Mouse (Mus musculus) kidney, postnatal 0 days (tissue): ENCODE measurements at regions not wholly inside any gene's neighbourhood (a gene's known extent, or its start where the extent isn't known, plus 50 kb on each side); places are given as distances from the start of the nearest gene placed in this dataset.

Source experiments
- ATAC-seq: fragments of 200-750 bp; cut with Nextera tagmentation; replicated peaks from 2 replicates; pipeline ENCODE4 v1.8.0; 2017; ENCODE audit warnings: low read depth, moderate number of reproducible peaks, moderate TSS enrichment, moderate library complexity; ENCODE audit not compliant: low FRiP score
- DNase-seq: peaks from one replicate; pipeline ENCODE4 v3.0.0-alpha.2; 2016; ENCODE audit warnings: low spot score
- H3K27ac ChIP-seq: fragments of 300-500 bp; sonication (generic); 2 replicates; pipeline ENCODE4 v1.5.1; 2014; ENCODE audit warnings: mild to moderate bottlenecking
- H3K27me3 ChIP-seq: fragments of 300-500 bp; sonication (generic); 2 replicates; pipeline ENCODE4 v1.6.1; 2014; ENCODE audit warnings: low read length, mixed read lengths; ENCODE audit not compliant: insufficient read depth
- H3K36me3 ChIP-seq: fragments of 300-500 bp; sonication (generic); 2 replicates; pipeline ENCODE4 v1.6.1; 2014; ENCODE audit warnings: low read length, mixed read lengths; ENCODE audit not compliant: insufficient read depth
- H3K4me1 ChIP-seq: fragments of 300-500 bp; sonication (generic); replicated peaks from 2 replicates; pipeline ENCODE4 v1.6.1; 2014; ENCODE audit warnings: antibody characterized with exemption, low read length, mixed read lengths; ENCODE audit not compliant: insufficient read depth
- H3K4me2 ChIP-seq: fragments of 300-500 bp; sonication (generic); 2 replicates; pipeline ENCODE4 v1.6.1; 2014; ENCODE audit warnings: mild to moderate bottlenecking, low read length, moderate library complexity, mixed read lengths
- H3K4me3 ChIP-seq: fragments of 300-500 bp; sonication (generic); replicated peaks from 2 replicates; pipeline ENCODE4 v1.5.1; 2014; ENCODE audit warnings: low read depth, low read length
- H3K9ac ChIP-seq: fragments of 300-500 bp; sonication (generic); 2 replicates; pipeline ENCODE4 v1.6.1; 2014; ENCODE audit warnings: low read depth, low read length
- H3K9me3 ChIP-seq: fragments of 300-500 bp; sonication (generic); replicated peaks from 2 replicates; pipeline ENCODE4 v1.6.1; 2016; ENCODE audit warnings: low read length, inconsistent platforms, mixed read lengths
- CTCF ChIP-seq: IDR thresholded peaks from 2 replicates; pipeline ENCODE4 v1.5.1; 2016; ENCODE audit warnings: antibody characterized with exemption, low read depth, mild to moderate bottlenecking, moderate library complexity
- WGBS: fragments of 180-500 bp; shearing (Covaris S2); extraction: QIAGEN DNeasy Blood & Tissue Kit; methylation state at CpG from one replicate; pipeline ENCODE4 v1.1.7; 2014; 5-methylcytosine and 5-hydroxymethylcytosine counted together

GRCm38 (mm10) chr13:78717686-78718431, 518.3 kb upstream of the Nr2f1 start:
- Histone ChIP-seq H3K4me2 (no peak overlapping the region), H3K4me1 (no peaks in the 10 kb centered on the region), H3K9me3 (no peaks in the 10 kb centered on the region), H3K4me3 (no peak overlapping the region), H3K27ac (no peak overlapping the region), H3K36me3 (no peaks in the 10 kb centered on the region), H3K27me3 (no peaks in the 10 kb centered on the region), H3K9ac (no peak overlapping the region)
- 72% methylated on average over 4 of the region's 4 CpGs for WGBS
- no peak for TF ChIP-seq CTCF
- no peak for ATAC-seq
- no peak for DNase-seq

GRCm38 (mm10) chr13:78717159-78717558, 517.6 kb upstream of the Nr2f1 start:
- Histone ChIP-seq H3K36me3 (no peaks in the 10 kb centered on the region), H3K27me3 (no peaks in the 10 kb centered on the region), H3K4me1 (no peaks in the 10 kb centered on the region), H3K4me2 (no peak overlapping the region), H3K4me3 (no peak overlapping the region), H3K9me3 (no peaks in the 10 kb centered on the region), H3K27ac (no peak overlapping the region), H3K9ac (no peak overlapping the region)
- ATAC-seq (no peak), DNase-seq (no peak)
- 91% methylated on average over 1 of the region's 1 CpGs for WGBS
- TF ChIP-seq CTCF, result no peak

- 82% methylated on average over 1 of the region's 1 CpGs for WGBS
- no peaks in the 10 kb centered on the region for H3K27me3 ChIP-seq
- no peak overlapping the region for H3K4me2 ChIP-seq
- H3K4me3 ChIP-seq, result no peak overlapping the region
- no peaks in the 10 kb centered on the region for H3K4me1 ChIP-seq
- H3K9ac ChIP-seq, result no peak overlapping the region
- H3K27ac ChIP-seq, result no peak overlapping the region
- H3K36me3 ChIP-seq, result no peaks in the 10 kb centered on the region
- ATAC-seq (no peak), DNase-seq (no peak)
- H3K9me3 ChIP-seq, result no peaks in the 10 kb centered on the region
- no peak for TF ChIP-seq CTCF
Measured at GRCm38 (mm10) chr13:78704693-78705092, 505.1 kb upstream of the Nr2f1 start.

GRCm38 (mm10) chr13:78697814-78698519, 498.4 kb upstream of the Nr2f1 start:
- Histone ChIP-seq H3K9me3 (no peaks in the 10 kb centered on the region), H3K4me2 (no peak overlapping the region), H3K4me1 (no peaks in the 10 kb centered on the region), H3K9ac (no peak overlapping the region), H3K4me3 (no peak overlapping the region), H3K27ac (no peak overlapping the region), H3K36me3 (no peaks in the 10 kb centered on the region), H3K27me3 (no peaks in the 10 kb centered on the region)
- no peak for TF ChIP-seq CTCF
- DNase-seq, result peak; percentile 8
- 33% methylated on average over 3 of the region's 3 CpGs for WGBS
- 0 out of 2 replicates have a peak, but pooled peaks have one; percentile 36 for ATAC-seq

- Histone ChIP-seq H3K4me3 (no peak overlapping the region), H3K9ac (no peak overlapping the region), H3K27ac (no peak overlapping the region), H3K9me3 (no peaks in the 10 kb centered on the region), H3K27me3 (no peaks in the 10 kb centered on the region), H3K4me1 (no peaks in the 10 kb centered on the region), H3K36me3 (no peaks in the 10 kb centered on the region), H3K4me2 (no peak overlapping the region)
- no peak for TF ChIP-seq CTCF
- no peak for DNase-seq
- no peak; the same call in 1 of the 2 replicates for ATAC-seq
- 52% methylated on average over 4 of the region's 4 CpGs for WGBS
Measured at GRCm38 (mm10) chr13:78679255-78679895, 479.8 kb upstream of the Nr2f1 start.

- 74% methylated on average over 7 of the region's 7 CpGs for WGBS
- Histone ChIP-seq H3K4me1 (no peaks in the 10 kb centered on the region), H3K9ac (no peak overlapping the region), H3K4me3 (no peak overlapping the region), H3K36me3 (no peaks in the 10 kb centered on the region), H3K27me3 (no peaks in the 10 kb centered on the region), H3K4me2 (no peak overlapping the region), H3K27ac (no peak overlapping the region), H3K9me3 (no peaks in the 10 kb centered on the region)
- DNase-seq (no peak), ATAC-seq (no peak)
- TF ChIP-seq CTCF, result no peak
Measured at GRCm38 (mm10) chr13:78678241-78678640, 478.7 kb upstream of the Nr2f1 start.
